In the genomic region with DNA sequence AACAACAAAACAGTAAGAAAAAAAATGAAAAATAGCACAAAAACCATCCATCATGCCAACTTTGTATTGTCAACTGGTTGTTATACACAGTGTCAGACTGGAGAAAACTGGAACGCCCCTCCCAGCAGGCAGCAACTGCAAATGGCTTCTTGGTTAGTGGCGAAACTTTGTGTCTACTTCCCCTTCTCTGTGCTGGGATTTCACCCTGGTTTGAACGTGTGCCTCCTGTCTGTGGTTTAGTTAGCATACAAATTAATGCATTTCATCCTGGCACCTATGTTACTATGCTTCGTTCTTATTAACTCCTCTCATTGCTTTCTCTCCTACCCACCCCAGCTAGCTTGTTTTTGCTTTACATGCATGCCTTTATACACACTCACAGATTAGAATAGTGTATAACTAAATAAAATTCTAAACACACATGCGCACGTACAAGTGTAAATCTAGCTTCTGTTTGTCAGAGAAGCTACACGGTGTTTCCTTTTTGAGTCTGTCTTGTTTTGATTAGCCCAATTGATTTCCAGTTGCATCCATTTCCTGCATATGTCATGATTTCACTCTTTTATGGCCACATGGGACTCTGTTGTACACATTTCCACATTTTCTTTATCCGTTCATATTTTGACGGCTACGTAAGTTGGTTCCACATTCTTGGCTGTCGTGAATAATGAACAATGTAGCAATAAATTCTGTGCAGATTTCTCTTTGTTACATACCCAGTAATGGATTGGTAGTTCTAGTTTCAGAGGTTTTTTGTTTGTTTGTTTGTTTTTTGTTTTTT, we compare ENCODE assay signal across 17 mouse cellular contexts. TPM values are rescaled to one million over a fixed set of nuclear protein-coding genes. Genes with fewer than 3 reads are reported as not detected.
DNase-seq lines count a peak whose midpoint lies in the region; ATAC-seq and TF ChIP-seq lines count a peak whose summit lies in the region.
"Had no signal": no experiment of that assay in that cellular context is flagged by ENCODE, and none has a peak within 500 bp of the region (broad histone marks: within the 10 kb centered on the region; RNA-seq: fewer than 3 reads in every experiment).

No protein-coding gene starts in this region.

- H3K9me3 ChIP-seq in liver, postnatal 0 days (ENCODE audit: low read length) = no peaks in the 10 kb centered on the region
- no peaks in the 10 kb centered on the region for H3K9me3 ChIP-seq in liver, embryonic 11.5 days (ENCODE audit: control insufficient read depth, low read length)
- H3K9me3 ChIP-seq in intestine, embryonic 14.5 days (ENCODE audit: control insufficient read depth, low read length) = no peaks in the 10 kb centered on the region
- H3K9me3 ChIP-seq: limb, embryonic 12.5 days; midbrain, embryonic 10.5 days; neural tube, embryonic 12.5 days had no signal

- H3K36me3 ChIP-seq in liver, postnatal 0 days (replicated peaks; ENCODE audit: insufficient read depth, low read length) = no peaks in the 10 kb centered on the region
- no peaks in the 10 kb centered on the region for H3K36me3 ChIP-seq in liver, embryonic 11.5 days (ENCODE audit: control insufficient read depth, insufficient read depth, low read length)
- 0 out of 2 replicates have a peak, but pooled peaks cover 4% of the 10 kb centered on the region for H3K36me3 ChIP-seq in intestine, embryonic 14.5 days (ENCODE audit: control insufficient read depth, insufficient read depth, low read length)
- H3K36me3 ChIP-seq: midbrain, embryonic 10.5 days; neural tube, embryonic 12.5 days had no signal

- no peak for DNase-seq in liver, postnatal 0 days
- DNase-seq in liver, embryonic 11.5 days (ENCODE audit: low spot score) = no peak
- DNase-seq in intestine, embryonic 14.5 days (ENCODE audit: low spot score) = no peak
- DNase-seq in adrenal gland, postnatal 36 days = no peak
- DNase-seq: adrenal gland, postnatal 25 days; cerebellum, adult 11-12 months; gastrocnemius, postnatal 36 days; kidney, adult 2 months; right cerebral cortex, adult 18-20 months; thymus, postnatal 36 days had no signal

- no peak overlapping the region for H3K9ac ChIP-seq in liver, postnatal 0 days (replicated peaks)
- no peak overlapping the region for H3K9ac ChIP-seq in liver, embryonic 11.5 days (ENCODE audit: low read depth, low read length)
- H3K9ac ChIP-seq in intestine, embryonic 14.5 days (ENCODE audit: low read length) = no peak overlapping the region
- H3K9ac ChIP-seq: limb, embryonic 12.5 days; neural tube, embryonic 12.5 days had no signal

- no peak for TF ChIP-seq CTCF in liver, postnatal 0 days (IDR thresholded peaks at IDR 0.05; ENCODE audit: low read depth)

- no peak overlapping the region for H3K27ac ChIP-seq in liver, postnatal 0 days (ENCODE audit: low read depth)
- no peak overlapping the region for H3K27ac ChIP-seq in liver, embryonic 11.5 days (ENCODE audit: low read depth, low read length)
- 0 out of 2 replicates have a peak overlapping the region, but pooled peaks have one; percentile 23 for H3K27ac ChIP-seq in brown adipose tissue, adult 24 weeks (replicated peaks; ENCODE audit: low read depth, low read length)
- no peak overlapping the region for H3K27ac ChIP-seq in intestine, embryonic 14.5 days (ENCODE audit: low read depth)
- H3K27ac ChIP-seq: limb, embryonic 12.5 days; midbrain, embryonic 10.5 days; neural tube, embryonic 12.5 days had no signal

- H3K4me3 ChIP-seq in liver, postnatal 0 days (ENCODE audit: low read depth, low read length) = no peak overlapping the region
- no peak overlapping the region for H3K4me3 ChIP-seq in liver, embryonic 11.5 days (ENCODE audit: low read depth, low read length)
- H3K4me3 ChIP-seq in brown adipose tissue, adult 24 weeks (ENCODE audit: insufficient read depth, low read depth, low read length) = no peak overlapping the region
- H3K4me3 ChIP-seq in intestine, embryonic 14.5 days (ENCODE audit: low read depth, low read length) = no peak overlapping the region
- H3K4me3 ChIP-seq: limb, embryonic 12.5 days; midbrain, embryonic 10.5 days; neural tube, embryonic 12.5 days had no signal

- H3K4me1 ChIP-seq in liver, postnatal 0 days (ENCODE audit: insufficient read depth) = peaks cover 3% of the 10 kb centered on the region; the same call in 1 of the 2 replicates
- no peaks in the 10 kb centered on the region for H3K4me1 ChIP-seq in liver, embryonic 11.5 days (replicated peaks; ENCODE audit: control insufficient read depth, insufficient read depth, low read length)
- H3K4me1 ChIP-seq in brown adipose tissue, adult 24 weeks (ENCODE audit: control insufficient read depth, insufficient read depth, insufficient read length, low read length) = no peaks in the 10 kb centered on the region
- H3K4me1 ChIP-seq in intestine, embryonic 14.5 days (replicated peaks; ENCODE audit: control insufficient read depth, insufficient read depth, low read length) = 0 out of 2 replicates have a peak, but pooled peaks cover 3% of the 10 kb centered on the region
- H3K4me1 ChIP-seq: limb, embryonic 12.5 days had no signal

- ATAC-seq in liver, postnatal 0 days = no peak
- ATAC-seq in liver, embryonic 11.5 days (replicated peaks; ENCODE audit: low FRiP score) = no peak
- ATAC-seq in intestine, embryonic 14.5 days (replicated peaks; ENCODE audit: low FRiP score, low TSS enrichment, low read depth) = no peak
- peak; percentile 90 for ATAC-seq in neutrophil, adult 5-6 weeks (ENCODE audit: extremely low read depth, insufficient number of reproducible peaks, low FRiP score, poor library complexity, severe bottlenecking)
- ATAC-seq in CD4-positive, CD25-positive, alpha-beta regulatory T cell, adult 4 months = no peak
- ATAC-seq: forebrain, embryonic 14.5 days had no signal

- no peak for TF ChIP-seq EP300 in liver, postnatal 0 days (IDR thresholded peaks at IDR 0.05; ENCODE audit: low read depth)

- H3K27me3 ChIP-seq in liver, postnatal 0 days (ENCODE audit: insufficient read depth, low read length) = no peaks in the 10 kb centered on the region
- H3K27me3 ChIP-seq in liver, embryonic 11.5 days (replicated peaks; ENCODE audit: control insufficient read depth, insufficient read depth, low read length) = no peaks in the 10 kb centered on the region
- H3K27me3 ChIP-seq in intestine, embryonic 14.5 days (replicated peaks; ENCODE audit: control insufficient read depth, insufficient read depth, low read length) = no peaks in the 10 kb centered on the region
- H3K27me3 ChIP-seq: limb, embryonic 12.5 days; neural tube, embryonic 12.5 days had no signal

- WGBS in liver, postnatal 0 days (ENCODE audit: insufficient replicate concordance) = 50% methylated on average over 11 of the region's 11 CpGs
- 71% methylated on average over 11 of the region's 11 CpGs for WGBS in liver, embryonic 11.5 days
- 67% methylated on average over 11 of the region's 11 CpGs for WGBS in intestine, embryonic 14.5 days

- 0 out of 2 replicates have a peak overlapping the region, but pooled peaks have one; percentile 33 for H3K4me2 ChIP-seq in liver, postnatal 0 days (ENCODE audit: low read depth, low read length)
- no peak overlapping the region for H3K4me2 ChIP-seq in liver, embryonic 11.5 days
- peak overlapping the region; percentile 27 for H3K4me2 ChIP-seq in intestine, embryonic 14.5 days (ENCODE audit: low read length)
- H3K4me2 ChIP-seq: neural tube, embryonic 12.5 days had no signal

RNA-seq across cellular contexts. Expression of gene Igsf10, which starts 2.4 kb away (rescaled TPM):
- polyA plus RNA-seq in liver, postnatal 0 days (2015; fragmentation: Nextera tagmentation; extraction: Ambion mirVana) = 0.32 and 0.41 TPM in 2 replicates
- polyA plus RNA-seq in liver, embryonic 11.5 days (2014; fragmentation: Nextera tagmentation; extraction: Ambion mirVana) = 1.1 and 1.2 TPM in 2 replicates
- polyA plus RNA-seq in brown adipose tissue, adult 24 weeks (2012; ENCODE audit: insufficient read depth, insufficient read length, missing spikeins) = 1.2 and 1.6 TPM in 2 replicates
- polyA plus RNA-seq in intestine, embryonic 14.5 days (2014; fragmentation: Nextera tagmentation; extraction: Ambion mirVana) = 6.9 and 7.5 TPM in 2 replicates
- 0.12 TPM in 2 replicates for total RNA-seq in neutrophil, adult 5-6 weeks (2017)
- total RNA-seq in adrenal gland, postnatal 36 days (2021) = 1 to 10 TPM; 1.6 to 3.4 TPM
- polyA plus RNA-seq in CD4-positive, CD25-positive, alpha-beta regulatory T cell, adult 4 months (2017; shearing (Covaris generic)) = not detected
